Mouse (Mus musculus): ENCODE measurements around the gene Selplg. TPM values are rescaled to one million over a fixed set of nuclear protein-coding genes. Genes with fewer than 3 reads are reported as not detected.

The Selplg gene
- polyA plus RNA-seq (2017; shearing (Covaris generic)) = 1,050 TPM

GRCm38 (mm10) chr5:113832490-113832901 lies at the start of gene Selplg:
Selplg (minus strand) TSS chr5:113832644.

GRCm38 (mm10) chr5:113800280-113800679 lies 32.2 kb downstream of the Selplg start, which contains the start of gene Tmem119:
Tmem119 (minus strand) TSS chr5:113800516.

GRCm38 (mm10) chr5:113772450-113772895 lies 60.0 kb downstream of the Selplg start, which contains the start of the genes Sart3 and Iscu:
Sart3 (minus strand) TSS chr5:113772510.
Iscu (plus strand) TSS chr5:113772748.

Other genes with a start within 250 kb of the Selplg start
- not detected for gene Cmklr1, start 182.2 kb downstream of the Selplg start, polyA plus RNA-seq (2017; shearing (Covaris generic))
- gene 1700069L16Rik, start 107.9 kb downstream of the Selplg start, polyA plus RNA-seq (2017; shearing (Covaris generic)) = not detected
- gene Ficd, start 96.8 kb downstream of the Selplg start, polyA plus RNA-seq (2017; shearing (Covaris generic)) = 10.0 TPM
- 83.3 TPM for gene Sart3, start 60.1 kb downstream of the Selplg start, polyA plus RNA-seq (2017; shearing (Covaris generic))
- gene Iscu, start 59.9 kb downstream of the Selplg start, polyA plus RNA-seq (2017; shearing (Covaris generic)) = 119 TPM
- not detected for gene Tmem119, start 32.1 kb downstream of the Selplg start, polyA plus RNA-seq (2017; shearing (Covaris generic))
- 87.3 TPM for gene Coro1c, start 76.1 kb upstream of the Selplg start, polyA plus RNA-seq (2017; shearing (Covaris generic))
- 49.6 TPM for gene Ssh1, start 161.2 kb upstream of the Selplg start, polyA plus RNA-seq (2017; shearing (Covaris generic))
- gene Dao, start 171.1 kb upstream of the Selplg start, polyA plus RNA-seq (2017; shearing (Covaris generic)) = 0.73 TPM
- 9.0 TPM for gene Usp30, start 232.8 kb upstream of the Selplg start, polyA plus RNA-seq (2017; shearing (Covaris generic))

Data from CD4-positive, CD25-positive, alpha-beta regulatory T cell (primary cell).